Mouse (Mus musculus) hindbrain, postnatal 0 days (tissue): Measurements from ENCODE around the gene Igfbp6. TPM values are rescaled to one million over a fixed set of nuclear protein-coding genes. Genes with fewer than 3 reads are reported as not detected.
A peak's percentile ranks its signal among the peaks of the same experiment; 100 is the strongest.

Experiments
- ATAC-seq: fragments of 200-750 bp; cut with Nextera tagmentation; 2 replicates; pipeline ENCODE4 v1.8.0; 2017; ENCODE audit warnings: mild to moderate bottlenecking, moderate TSS enrichment, moderate library complexity
- DNase-seq: peaks from one replicate; pipeline ENCODE4 v3.0.0-alpha.2; 2015; ENCODE audit warnings: low spot score
- H3K27ac ChIP-seq: fragments of 300-500 bp; sonication (generic); 2 replicates; pipeline ENCODE4 v1.5.1; 2014; ENCODE audit warnings: mild to moderate bottlenecking
- H3K27me3 ChIP-seq: fragments of 300-500 bp; sonication (generic); 2 replicates; pipeline ENCODE4 v1.6.1; 2014; ENCODE audit warnings: low read length, mixed read lengths; ENCODE audit not compliant: insufficient read depth
- H3K36me3 ChIP-seq: fragments of 300-500 bp; sonication (generic); 2 replicates; pipeline ENCODE4 v1.6.1; 2014; ENCODE audit warnings: low read length, mixed read lengths; ENCODE audit not compliant: insufficient read depth
- H3K4me1 ChIP-seq: fragments of 300-500 bp; sonication (generic); 2 replicates; pipeline ENCODE4 v1.6.1; 2014; ENCODE audit warnings: antibody characterized with exemption, low read length, mixed read lengths; ENCODE audit not compliant: insufficient read depth
- H3K4me2 ChIP-seq: fragments of 300-500 bp; sonication (generic); 2 replicates; pipeline ENCODE4 v1.6.1; 2014; ENCODE audit warnings: low read depth, mild to moderate bottlenecking, low read length, moderate library complexity, mixed read lengths
- H3K4me3 ChIP-seq: fragments of 300-500 bp; sonication (generic); 2 replicates; pipeline ENCODE4 v1.5.1; 2014; ENCODE audit warnings: low read length
- H3K9ac ChIP-seq: fragments of 300-500 bp; sonication (generic); replicated peaks from 2 replicates; pipeline ENCODE4 v1.6.1; 2014; ENCODE audit warnings: mild to moderate bottlenecking, low read length, moderate library complexity, mixed read lengths
- H3K9me3 ChIP-seq: fragments of 300-500 bp; sonication (generic); 2 replicates; pipeline ENCODE4 v1.6.1; 2016; ENCODE audit warnings: low read length, mixed read lengths
- CTCF ChIP-seq: IDR thresholded peaks from 2 replicates; pipeline ENCODE4 v1.5.1; 2016; ENCODE audit warnings: antibody characterized with exemption, control low read depth, low read depth
- WGBS: fragments of 180-500 bp; shearing (Covaris S2); extraction: QIAGEN DNeasy Blood & Tissue Kit; methylation state at CpG from one replicate; pipeline ENCODE4 v1.1.7; 2014; 5-methylcytosine and 5-hydroxymethylcytosine counted together
- polyA plus RNA-seq: library from polyadenylated mRNA; unstranded; fragments of >200 nt; fragmentation: Nextera tagmentation; extraction: Ambion mirVana; gene quantifications from 2 replicates; pipeline ENCODE4 v1.2.1, GENCODE M21; 2015
- total RNA-seq: library from RNA; depleted of rRNA; stranded (reverse); fragments of >200 nt; gene quantifications from 2 replicates; pipeline ENCODE4 v1.2.3, GENCODE M21; 2014

Igfbp6 gene
- total and polyA plus RNA-seq, 2 experiments from 2014 or later = 11.5 to 12.8 TPM

- Histone ChIP-seq H3K4me2 (no peak overlapping the region), H3K4me3 (no peak overlapping the region), H3K36me3 (peaks cover 28% of the 10 kb centered on the region; the same call in 1 of the 2 replicates), H3K27me3 (no peaks in the 10 kb centered on the region), H3K27ac (peak overlapping the region; percentile 41; the same call in 1 of the 2 replicates), H3K9ac (no peak overlapping the region), H3K9me3 (no peaks in the 10 kb centered on the region), H3K4me1 (peaks cover 17% of the 10 kb centered on the region)
- TF ChIP-seq CTCF = no peak
- DNase-seq (no peak), ATAC-seq (no peak)
- 72% methylated on average over 8 of the region's 8 CpGs for WGBS
Measured at GRCm38 (mm10) chr15:102119121-102119830, 24.9 kb upstream of the Igfbp6 start.

DNA sequence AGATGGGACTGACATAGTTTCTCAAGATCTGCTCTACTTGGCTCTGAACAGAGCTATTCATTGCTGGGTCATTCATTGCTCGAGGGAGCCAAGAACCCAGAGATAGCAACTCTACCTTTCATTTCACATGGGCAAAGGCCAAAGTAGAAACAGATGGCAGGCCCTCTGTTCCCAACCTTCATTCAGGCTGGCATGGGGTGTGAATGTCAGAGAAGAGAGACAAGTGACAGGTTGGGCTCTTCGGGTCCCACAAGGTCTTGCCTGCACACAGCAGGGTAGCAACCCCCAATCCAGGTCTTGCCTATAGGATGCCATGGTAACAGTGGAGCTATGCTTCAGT is 24.4 kb upstream of the Igfbp6 start:
- Histone ChIP-seq H3K36me3 (peaks cover 29% of the 10 kb centered on the region; the same call in 1 of the 2 replicates), H3K27me3 (no peaks in the 10 kb centered on the region), H3K9ac (no peak overlapping the region), H3K4me2 (no peak overlapping the region), H3K27ac (peak overlapping the region; percentile 41; the same call in 1 of the 2 replicates), H3K4me1 (peaks cover 17% of the 10 kb centered on the region), H3K9me3 (no peaks in the 10 kb centered on the region), H3K4me3 (no peak overlapping the region)
- ATAC-seq (no peak), DNase-seq (no peak)
- TF ChIP-seq CTCF = no peak
- WGBS = 46% methylated on average over 2 of the region's 2 CpGs

DNA sequence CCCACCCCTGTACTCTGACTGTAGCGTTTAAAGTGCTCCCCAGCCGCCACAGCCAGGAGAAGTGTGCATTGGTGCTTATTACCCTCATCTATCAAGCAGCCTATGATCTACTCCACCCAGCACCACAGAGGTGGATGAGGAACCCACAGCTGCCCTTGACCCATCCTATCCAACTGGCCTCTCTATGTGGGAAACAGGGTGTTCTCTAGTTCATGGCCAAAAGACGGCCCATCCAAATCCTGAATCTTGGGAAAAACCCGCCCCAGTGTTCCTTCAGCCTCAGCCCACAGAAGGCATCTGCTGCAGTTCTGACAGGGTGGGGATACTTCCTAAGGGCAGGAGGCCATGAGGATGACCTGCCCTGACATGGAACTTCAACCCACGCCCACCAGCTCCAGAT is 23.6 kb upstream of the Igfbp6 start:
- WGBS = 82% methylated on average over 5 of the region's 5 CpGs
- no peak for TF ChIP-seq CTCF

GRCm38 (mm10) chr15:102126303-102126702 is 17.9 kb upstream of the Igfbp6 start:
- 31% methylated on average over 2 of the region's 2 CpGs for WGBS
- DNase-seq (no peak), ATAC-seq (no peak)
- Histone ChIP-seq H3K36me3 (peaks cover 50% of the 10 kb centered on the region), H3K4me2 (no peak overlapping the region), H3K4me3 (no peak overlapping the region), H3K9me3 (no peaks in the 10 kb centered on the region), H3K4me1 (no peaks in the 10 kb centered on the region), H3K27ac (no peak overlapping the region), H3K9ac (no peak overlapping the region), H3K27me3 (no peaks in the 10 kb centered on the region)
- no peak for TF ChIP-seq CTCF

More for the DNA sequence above, 23.6 kb upstream of the Igfbp6 start:
- Histone ChIP-seq H3K9me3 (no peaks in the 10 kb centered on the region), H3K27ac (0 out of 2 replicates have a peak overlapping the region, but pooled peaks have one; percentile 41), H3K36me3 (peaks cover 34% of the 10 kb centered on the region), H3K27me3 (no peaks in the 10 kb centered on the region), H3K4me1 (peaks cover 17% of the 10 kb centered on the region), H3K4me2 (no peak overlapping the region), H3K4me3 (no peak overlapping the region), H3K9ac (no peak overlapping the region)
- ATAC-seq (no peak), DNase-seq (no peak)

- DNase-seq (no peak), ATAC-seq (no peak)
- no peak overlapping the region for H3K4me3 ChIP-seq
- H3K27ac ChIP-seq = no peak overlapping the region
- peaks cover 6% of the 10 kb centered on the region; the same call in 1 of the 2 replicates for H3K4me1 ChIP-seq
- no peak overlapping the region for H3K4me2 ChIP-seq
- TF ChIP-seq CTCF = no peak
- H3K36me3 ChIP-seq = peaks cover 37% of the 10 kb centered on the region
- H3K27me3 ChIP-seq = no peaks in the 10 kb centered on the region
- WGBS = 82% methylated on average over 9 of the region's 9 CpGs
- H3K9ac ChIP-seq = no peak overlapping the region
- H3K9me3 ChIP-seq = no peaks in the 10 kb centered on the region
Measured at GRCm38 (mm10) chr15:102133314-102133713, 10.8 kb upstream of the Igfbp6 start.

DNA sequence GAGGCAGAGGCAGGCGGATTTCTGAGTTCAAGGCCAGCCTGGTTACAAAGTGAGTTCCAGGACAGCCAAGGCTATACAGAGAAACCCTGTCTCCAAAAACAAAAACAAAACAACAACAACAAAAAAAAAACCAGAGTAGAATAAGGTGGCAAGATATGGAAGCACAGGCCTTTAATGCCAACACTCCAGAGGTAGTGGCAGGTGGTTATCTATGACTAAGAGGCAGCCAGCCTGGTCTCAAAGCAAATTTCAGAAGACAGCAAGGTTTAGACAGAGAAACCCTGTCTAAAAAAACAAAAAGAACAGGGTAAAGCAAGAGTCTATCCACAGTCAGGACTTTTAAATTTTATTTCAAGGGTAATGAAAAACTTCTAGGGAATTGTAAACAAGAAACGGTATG is 9.5 kb upstream of the Igfbp6 start:
- no peak overlapping the region for H3K27ac ChIP-seq
- no peaks in the 10 kb centered on the region for H3K9me3 ChIP-seq
- H3K9ac ChIP-seq = no peak overlapping the region; the same call in 1 of the 2 replicates
- peaks cover 26% of the 10 kb centered on the region for H3K36me3 ChIP-seq
- H3K4me3 ChIP-seq = no peak overlapping the region
- peaks cover 6% of the 10 kb centered on the region; the same call in 1 of the 2 replicates for H3K4me1 ChIP-seq
- TF ChIP-seq CTCF = no peak
- no peaks in the 10 kb centered on the region for H3K27me3 ChIP-seq
- WGBS = 89% methylated on average over 2 of the region's 2 CpGs
- peak overlapping the region; percentile 79 for H3K4me2 ChIP-seq
- no peak for ATAC-seq
- DNase-seq = no peak

GRCm38 (mm10) chr15:102135522-102136128 is 8.5 kb upstream of the Igfbp6 start:
- Histone ChIP-seq H3K36me3 (peaks cover 17% of the 10 kb centered on the region), H3K27me3 (no peaks in the 10 kb centered on the region), H3K4me2 (peak overlapping the region; percentile 79), H3K9me3 (no peaks in the 10 kb centered on the region), H3K4me3 (peak overlapping the region; percentile 84), H3K4me1 (peaks cover 6% of the 10 kb centered on the region; the same call in 1 of the 2 replicates), H3K27ac (peak overlapping the region; percentile 87), H3K9ac (peak overlapping the region; percentile 94)
- TF ChIP-seq CTCF = no peak
- DNase-seq = no peak
- 2% methylated on average over 35 of the region's 35 CpGs for WGBS
- peak; percentile 80 for ATAC-seq
